Mouse (Mus musculus): ENCODE measurements around the gene 4921530L21Rik.

4921530L21Rik gene

GRCm38 (mm10) chr14:95880954-95881353 lies at the start of gene 4921530L21Rik:
Gene 4921530L21Rik, plus strand, starts transcription at chr14:95881254.
- no peak for DNase-seq (ENCODE audit: low read depth, low spot score)

- DNase-seq (ENCODE audit: low read depth, low spot score), result no peak
These were observed 47.2 kb upstream of the 4921530L21Rik start for GRCm38 (mm10) chr14:95833866-95834265.

GRCm38 (mm10) chr14:95862981-95863380 lies 18.1 kb upstream of the 4921530L21Rik start:
- no peak for DNase-seq (ENCODE audit: low read depth, low spot score)

- peak; percentile 21 for DNase-seq (ENCODE audit: low read depth, low spot score)
These were observed 15.2 kb upstream of the 4921530L21Rik start for GRCm38 (mm10) chr14:95865676-95866416.

GRCm38 (mm10) chr14:95872020-95872419 lies 9.0 kb upstream of the 4921530L21Rik start:
- DNase-seq (ENCODE audit: low read depth, low spot score), result no peak

GRCm38 (mm10) chr14:95876785-95877510 lies 4.1 kb upstream of the 4921530L21Rik start:
- DNase-seq (ENCODE audit: low read depth, low spot score), result peak; percentile 94

GRCm38 (mm10) chr14:95877548-95877947 lies 3.5 kb upstream of the 4921530L21Rik start:
- DNase-seq (ENCODE audit: low read depth, low spot score), result no peak

GRCm38 (mm10) chr14:95899458-95899857 lies 18.4 kb downstream of the 4921530L21Rik start:
- no peak for DNase-seq (ENCODE audit: low read depth, low spot score)

GRCm38 (mm10) chr14:95904591-95905095 lies 23.6 kb downstream of the 4921530L21Rik start:
- DNase-seq (ENCODE audit: low read depth, low spot score), result peak; percentile 51

GRCm38 (mm10) chr14:95913293-95913692 lies 32.2 kb downstream of the 4921530L21Rik start:
- peak; percentile 87 for DNase-seq (ENCODE audit: low read depth, low spot score)

- DNase-seq (ENCODE audit: low read depth, low spot score), result no peak
These were observed 45.7 kb downstream of the 4921530L21Rik start for GRCm38 (mm10) chr14:95926742-95927141.

- DNase-seq (ENCODE audit: low read depth, low spot score), result no peak
These were observed 47.0 kb downstream of the 4921530L21Rik start for GRCm38 (mm10) chr14:95927810-95928785.

Measured in brain, adult 2 months (tissue).